Mouse (Mus musculus): Measurements from ENCODE around the gene Papola. TPM values are rescaled to one million over a fixed set of nuclear protein-coding genes. Genes with fewer than 3 reads are reported as not detected.
A peak's percentile ranks its signal among the peaks of the same experiment; 100 is the strongest.
"Not testable (repeated sequence)": the region's sequence is repeated elsewhere in the genome, so short reads cannot be mapped to it uniquely, and the experiment has no call there.

Papola gene
- total RNA-seq, 2 experiments from 2014 or later = 206 to 232 TPM

GRCm38 (mm10) chr12:105805790-105806189 is 21.3 kb downstream of the Papola start:
- DNase-seq = no peak

- DNase-seq = no peak
Observed at GRCm38 (mm10) chr12:105806205-105806604, 21.7 kb downstream of the Papola start.

- DNase-seq = no peak
Observed at GRCm38 (mm10) chr12:105807416-105807815, 22.9 kb downstream of the Papola start.

- DNase-seq = peak in 1 of 2 experiments; percentile 28
Observed at GRCm38 (mm10) chr12:105808945-105809344, 24.5 kb downstream of the Papola start.

- DNase-seq = no peak
Observed at GRCm38 (mm10) chr12:105810608-105811007, 26.1 kb downstream of the Papola start.

- DNase-seq = peak; percentile 53 to 59
Observed at GRCm38 (mm10) chr12:105813957-105814356, 29.5 kb downstream of the Papola start.

- no peak for DNase-seq
Observed at GRCm38 (mm10) chr12:105823472-105823871, 39.0 kb downstream of the Papola start.

- no peak for DNase-seq
Observed at GRCm38 (mm10) chr12:105824743-105825142, 40.2 kb downstream of the Papola start.

- no peak for DNase-seq
Observed at GRCm38 (mm10) chr12:105825266-105825665, 40.8 kb downstream of the Papola start.

GRCm38 (mm10) chr12:105832541-105832940 is 48.0 kb downstream of the Papola start:
- DNase-seq = no peak

- no peak for DNase-seq
Observed at GRCm38 (mm10) chr12:105834926-105835325, 50.4 kb downstream of the Papola start.

- no peak for DNase-seq
Observed at GRCm38 (mm10) chr12:105835571-105835970, 51.1 kb downstream of the Papola start.

GRCm38 (mm10) chr12:105836196-105836595 is 51.7 kb downstream of the Papola start:
- DNase-seq = peak; percentile 46 to 55

- no peak for DNase-seq
Observed at GRCm38 (mm10) chr12:105839096-105839495, 54.6 kb downstream of the Papola start.

- not testable (repeated sequence) for DNase-seq
Observed at GRCm38 (mm10) chr12:105840545-105840944, 56.1 kb downstream of the Papola start.

GRCm38 (mm10) chr12:105843243-105844005 is 58.9 kb downstream of the Papola start:
- DNase-seq = peak; percentile 76 to 78

GRCm38 (mm10) chr12:105844406-105844805 is 59.9 kb downstream of the Papola start:
- DNase-seq = peak; percentile 84 to 85

GRCm38 (mm10) chr12:105849102-105849501 is 64.6 kb downstream of the Papola start:
- DNase-seq = no peak

GRCm38 (mm10) chr12:105850675-105851074 is 66.2 kb downstream of the Papola start:
- DNase-seq = no peak

- DNase-seq = no peak
Observed at GRCm38 (mm10) chr12:105852798-105853197, 68.3 kb downstream of the Papola start.

- DNase-seq = no peak
Observed at GRCm38 (mm10) chr12:105854639-105855038, 70.1 kb downstream of the Papola start.

- peak in 1 of 2 experiments; percentile 32 for DNase-seq
Observed at GRCm38 (mm10) chr12:105857902-105858640, 73.6 kb downstream of the Papola start.

- DNase-seq = no peak
Observed at GRCm38 (mm10) chr12:105862072-105862471, 77.6 kb downstream of the Papola start.

Measured in adrenal gland, postnatal 36 days (tissue).